Mouse (Mus musculus): ENCODE data around the gene Prkcd. TPM values are rescaled to one million over a fixed set of nuclear protein-coding genes. Genes with fewer than 3 reads are reported as not detected.
A peak's percentile ranks its signal among the peaks of the same experiment; 100 is the strongest.

The Prkcd gene
- polyA plus RNA-seq, 1 experiment from 2014 or later, result 34.6 TPM

- Histone ChIP-seq H3K36me3 (ENCODE audit: control insufficient read depth, insufficient read depth) (no peaks in the 10 kb centered on the region), H3K4me1 (replicated peaks; ENCODE audit: control insufficient read depth, insufficient read depth, low read length) (peaks cover 13% of the 10 kb centered on the region), H3K27ac (ENCODE audit: low read length) (no peak overlapping the region), H3K27me3 (replicated peaks; ENCODE audit: control insufficient read depth, insufficient read depth, low read length) (no peaks in the 10 kb centered on the region; the same call in 1 of the 2 replicates), H3K4me2 (ENCODE audit: low read length) (no peak overlapping the region), H3K9me3 (ENCODE audit: control insufficient read depth, low read length) (no peaks in the 10 kb centered on the region), H3K9ac (replicated peaks; ENCODE audit: low read depth, low read length) (no peak overlapping the region), H3K4me3 (replicated peaks; ENCODE audit: low read length) (no peak overlapping the region)
- 89% methylated on average over 5 of the region's 5 CpGs for WGBS
- no peak for ATAC-seq
These were observed 2.2 kb upstream of the Prkcd start for GRCm38 (mm10) chr14:30628235-30628634.

GRCm38 (mm10) chr14:30626756-30627742 lies 1.0 kb upstream of the Prkcd start:
- no peaks in the 10 kb centered on the region for H3K36me3 ChIP-seq (ENCODE audit: control insufficient read depth, insufficient read depth)
- ATAC-seq, result peak; percentile 24
- no peaks in the 10 kb centered on the region; the same call in 1 of the 2 replicates for H3K27me3 ChIP-seq (replicated peaks; ENCODE audit: control insufficient read depth, insufficient read depth, low read length)
- peaks cover 13% of the 10 kb centered on the region for H3K4me1 ChIP-seq (replicated peaks; ENCODE audit: control insufficient read depth, insufficient read depth, low read length)
- H3K9me3 ChIP-seq (ENCODE audit: control insufficient read depth, low read length), result no peaks in the 10 kb centered on the region
- WGBS, result 65% methylated on average over 12 of the region's 12 CpGs
- H3K4me2 ChIP-seq (ENCODE audit: low read length), result peak overlapping the region; percentile 69
- H3K9ac ChIP-seq (replicated peaks; ENCODE audit: low read depth, low read length), result peak overlapping the region; percentile 66
- H3K27ac ChIP-seq (ENCODE audit: low read length), result peak overlapping the region; percentile 20; the same call in 1 of the 2 replicates
- peak overlapping the region; percentile 64 for H3K4me3 ChIP-seq (replicated peaks; ENCODE audit: low read length)

GRCm38 (mm10) chr14:30625131-30625807 lies 741 bp downstream of the Prkcd start:
- Histone ChIP-seq H3K27me3 (replicated peaks; ENCODE audit: control insufficient read depth, insufficient read depth, low read length) (no peaks in the 10 kb centered on the region; the same call in 1 of the 2 replicates), H3K36me3 (ENCODE audit: control insufficient read depth, insufficient read depth) (no peaks in the 10 kb centered on the region), H3K4me3 (replicated peaks; ENCODE audit: low read length) (peak overlapping the region; percentile 64), H3K4me1 (replicated peaks; ENCODE audit: control insufficient read depth, insufficient read depth, low read length) (peaks cover 13% of the 10 kb centered on the region), H3K4me2 (ENCODE audit: low read length) (peak overlapping the region; percentile 69), H3K9ac (replicated peaks; ENCODE audit: low read depth, low read length) (peak overlapping the region; percentile 66), H3K9me3 (ENCODE audit: control insufficient read depth, low read length) (no peaks in the 10 kb centered on the region), H3K27ac (ENCODE audit: low read length) (no peak overlapping the region)
- WGBS, result under 1% methylated on average over 39 of the region's 39 CpGs
- ATAC-seq, result peak; percentile 39; the same call in 1 of the 2 replicates

GRCm38 (mm10) chr14:30624277-30624721 lies 1.7 kb downstream of the Prkcd start:
- peak overlapping the region; percentile 64 for H3K4me3 ChIP-seq (replicated peaks; ENCODE audit: low read length)
- H3K4me2 ChIP-seq (ENCODE audit: low read length), result peak overlapping the region; percentile 69
- no peak overlapping the region for H3K9ac ChIP-seq (replicated peaks; ENCODE audit: low read depth, low read length)
- H3K9me3 ChIP-seq (ENCODE audit: control insufficient read depth, low read length), result no peaks in the 10 kb centered on the region
- H3K36me3 ChIP-seq (ENCODE audit: control insufficient read depth, insufficient read depth), result no peaks in the 10 kb centered on the region
- no peaks in the 10 kb centered on the region; the same call in 1 of the 2 replicates for H3K27me3 ChIP-seq (replicated peaks; ENCODE audit: control insufficient read depth, insufficient read depth, low read length)
- H3K4me1 ChIP-seq (replicated peaks; ENCODE audit: control insufficient read depth, insufficient read depth, low read length), result peaks cover 13% of the 10 kb centered on the region
- WGBS, result 61% methylated on average over 8 of the region's 8 CpGs
- H3K27ac ChIP-seq (ENCODE audit: low read length), result no peak overlapping the region
- ATAC-seq, result no peak

GRCm38 (mm10) chr14:30622556-30622955 lies 3.5 kb downstream of the Prkcd start:
- H3K4me2 ChIP-seq (ENCODE audit: low read length), result no peak overlapping the region
- H3K27me3 ChIP-seq (replicated peaks; ENCODE audit: control insufficient read depth, insufficient read depth, low read length), result no peaks in the 10 kb centered on the region; the same call in 1 of the 2 replicates
- H3K4me1 ChIP-seq (replicated peaks; ENCODE audit: control insufficient read depth, insufficient read depth, low read length), result peaks cover 13% of the 10 kb centered on the region
- no peak for ATAC-seq
- H3K4me3 ChIP-seq (replicated peaks; ENCODE audit: low read length), result no peak overlapping the region
- no peaks in the 10 kb centered on the region for H3K36me3 ChIP-seq (ENCODE audit: control insufficient read depth, insufficient read depth)
- 87% methylated on average over 8 of the region's 8 CpGs for WGBS
- no peak overlapping the region for H3K27ac ChIP-seq (ENCODE audit: low read length)
- no peaks in the 10 kb centered on the region for H3K9me3 ChIP-seq (ENCODE audit: control insufficient read depth, low read length)
- no peak overlapping the region for H3K9ac ChIP-seq (replicated peaks; ENCODE audit: low read depth, low read length)

GRCm38 (mm10) chr14:30622130-30622529 lies 3.9 kb downstream of the Prkcd start:
- Histone ChIP-seq H3K9ac (replicated peaks; ENCODE audit: low read depth, low read length) (no peak overlapping the region), H3K27ac (ENCODE audit: low read length) (no peak overlapping the region), H3K36me3 (ENCODE audit: control insufficient read depth, insufficient read depth) (no peaks in the 10 kb centered on the region), H3K4me2 (ENCODE audit: low read length) (no peak overlapping the region), H3K4me1 (replicated peaks; ENCODE audit: control insufficient read depth, insufficient read depth, low read length) (peaks cover 13% of the 10 kb centered on the region), H3K9me3 (ENCODE audit: control insufficient read depth, low read length) (no peaks in the 10 kb centered on the region), H3K27me3 (replicated peaks; ENCODE audit: control insufficient read depth, insufficient read depth, low read length) (no peaks in the 10 kb centered on the region; the same call in 1 of the 2 replicates), H3K4me3 (replicated peaks; ENCODE audit: low read length) (no peak overlapping the region)
- WGBS, result 84% methylated on average over 7 of the region's 7 CpGs
- ATAC-seq, result no peak

GRCm38 (mm10) chr14:30619982-30620578 lies 5.9 kb downstream of the Prkcd start:
- Histone ChIP-seq H3K4me3 (replicated peaks; ENCODE audit: low read length) (no peak overlapping the region), H3K4me2 (ENCODE audit: low read length) (no peak overlapping the region), H3K36me3 (ENCODE audit: control insufficient read depth, insufficient read depth) (no peaks in the 10 kb centered on the region), H3K9ac (replicated peaks; ENCODE audit: low read depth, low read length) (no peak overlapping the region), H3K27ac (ENCODE audit: low read length) (no peak overlapping the region), H3K9me3 (ENCODE audit: control insufficient read depth, low read length) (no peaks in the 10 kb centered on the region), H3K4me1 (replicated peaks; ENCODE audit: control insufficient read depth, insufficient read depth, low read length) (0 out of 2 replicates have a peak, but pooled peaks cover 1% of the 10 kb centered on the region), H3K27me3 (replicated peaks; ENCODE audit: control insufficient read depth, insufficient read depth, low read length) (no peaks in the 10 kb centered on the region)
- WGBS, result 83% methylated on average over 7 of the region's 7 CpGs
- ATAC-seq, result no peak

- Histone ChIP-seq H3K27ac (ENCODE audit: low read length) (no peak overlapping the region), H3K9ac (replicated peaks; ENCODE audit: low read depth, low read length) (no peak overlapping the region), H3K4me3 (replicated peaks; ENCODE audit: low read length) (no peak overlapping the region)
These were observed 7.2 kb downstream of the Prkcd start for GRCm38 (mm10) chr14:30618746-30619275.

More at GRCm38 (mm10) chr14:30618746-30619275, 7.2 kb downstream of the Prkcd start:
- Histone ChIP-seq H3K9me3 (ENCODE audit: control insufficient read depth, low read length) (no peaks in the 10 kb centered on the region), H3K36me3 (ENCODE audit: control insufficient read depth, insufficient read depth) (no peaks in the 10 kb centered on the region), H3K4me2 (ENCODE audit: low read length) (no peak overlapping the region), H3K4me1 (replicated peaks; ENCODE audit: control insufficient read depth, insufficient read depth, low read length) (no peaks in the 10 kb centered on the region), H3K27me3 (replicated peaks; ENCODE audit: control insufficient read depth, insufficient read depth, low read length) (no peaks in the 10 kb centered on the region)
- whole genome bisulfite sequencing, result 98% methylated on average over 2 of the region's 2 CpGs
- no peak for ATAC-seq

All from forebrain, embryonic 16.5 days (tissue).